Mouse (Mus musculus): ENCODE data around the gene Hist1h3d.
"Not testable (repeated sequence)": the region's sequence is repeated elsewhere in the genome, so short reads cannot be mapped to it uniquely, and the experiment has no call there.

Hist1h3d gene

DNA sequence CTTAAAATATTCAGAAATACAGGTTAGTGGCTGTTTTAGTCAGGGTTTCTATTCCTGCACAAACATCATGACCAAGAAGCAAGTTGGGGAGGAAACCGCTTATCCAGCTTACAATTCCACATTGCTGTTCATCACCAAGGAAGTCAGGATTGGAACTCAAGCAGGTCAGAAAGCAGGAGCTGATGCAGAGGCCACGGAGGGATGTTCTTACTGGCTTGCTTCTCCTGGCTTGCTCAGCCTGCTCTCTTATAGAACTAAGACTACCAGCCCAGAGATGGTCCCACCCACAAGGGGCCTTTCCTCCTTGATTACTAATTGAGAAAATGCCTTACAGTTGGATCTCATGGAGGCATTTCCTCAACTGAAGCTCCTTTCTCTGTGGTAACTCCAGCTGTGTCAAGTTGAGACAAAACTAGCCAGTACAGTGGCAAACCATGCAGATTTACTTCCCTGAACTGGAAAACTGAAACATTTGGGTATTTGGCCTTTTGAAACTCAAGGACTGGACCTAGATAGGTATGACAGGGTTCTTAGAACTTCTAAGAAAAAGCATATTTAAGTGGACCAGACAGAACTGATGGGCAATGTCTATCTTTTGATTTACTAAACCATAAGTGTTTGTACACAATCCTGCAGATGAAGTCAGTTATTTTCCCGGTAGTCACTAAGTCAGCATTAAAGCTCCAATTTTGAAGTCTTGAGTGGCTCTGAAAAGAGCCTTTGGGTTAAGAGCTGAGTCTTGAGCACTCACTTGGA lies 33.2 kb upstream of the Hist1h3d start:
- DNase-seq: not testable (repeated sequence)

DNA sequence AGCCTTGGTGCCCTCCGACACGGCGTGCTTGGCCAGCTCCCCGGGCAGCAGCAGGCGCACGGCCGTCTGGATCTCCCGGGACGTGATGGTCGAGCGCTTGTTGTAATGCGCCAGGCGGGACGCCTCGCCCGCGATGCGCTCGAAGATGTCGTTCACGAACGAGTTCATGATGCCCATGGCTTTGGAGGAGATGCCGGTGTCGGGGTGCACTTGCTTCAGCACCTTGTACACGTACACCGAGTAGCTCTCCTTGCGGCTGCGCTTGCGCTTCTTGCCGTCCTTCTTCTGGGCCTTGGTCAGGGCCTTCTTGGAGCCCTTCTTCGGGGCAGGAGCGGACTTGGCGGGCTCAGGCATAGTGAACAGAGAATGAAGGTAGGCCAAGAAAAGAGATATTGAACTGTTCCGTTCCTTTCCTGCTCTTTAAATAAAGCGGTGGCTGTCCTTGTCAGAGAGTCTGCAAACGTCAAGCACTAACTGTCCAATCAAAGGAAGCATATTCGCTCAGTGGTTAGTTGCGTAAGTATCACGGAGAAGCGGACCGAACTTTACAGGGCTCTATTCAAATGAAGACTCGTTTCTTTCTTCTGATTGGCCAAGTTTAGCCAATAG lies 32.5 kb upstream of the Hist1h3d start, which contains the start of gene Hist1h2bh:
Hist1h2bh (minus strand) TSS at position 394 of the 609 bp plus-strand sequence.
- DNase-seq: peak; percentile 21 to 45

DNA sequence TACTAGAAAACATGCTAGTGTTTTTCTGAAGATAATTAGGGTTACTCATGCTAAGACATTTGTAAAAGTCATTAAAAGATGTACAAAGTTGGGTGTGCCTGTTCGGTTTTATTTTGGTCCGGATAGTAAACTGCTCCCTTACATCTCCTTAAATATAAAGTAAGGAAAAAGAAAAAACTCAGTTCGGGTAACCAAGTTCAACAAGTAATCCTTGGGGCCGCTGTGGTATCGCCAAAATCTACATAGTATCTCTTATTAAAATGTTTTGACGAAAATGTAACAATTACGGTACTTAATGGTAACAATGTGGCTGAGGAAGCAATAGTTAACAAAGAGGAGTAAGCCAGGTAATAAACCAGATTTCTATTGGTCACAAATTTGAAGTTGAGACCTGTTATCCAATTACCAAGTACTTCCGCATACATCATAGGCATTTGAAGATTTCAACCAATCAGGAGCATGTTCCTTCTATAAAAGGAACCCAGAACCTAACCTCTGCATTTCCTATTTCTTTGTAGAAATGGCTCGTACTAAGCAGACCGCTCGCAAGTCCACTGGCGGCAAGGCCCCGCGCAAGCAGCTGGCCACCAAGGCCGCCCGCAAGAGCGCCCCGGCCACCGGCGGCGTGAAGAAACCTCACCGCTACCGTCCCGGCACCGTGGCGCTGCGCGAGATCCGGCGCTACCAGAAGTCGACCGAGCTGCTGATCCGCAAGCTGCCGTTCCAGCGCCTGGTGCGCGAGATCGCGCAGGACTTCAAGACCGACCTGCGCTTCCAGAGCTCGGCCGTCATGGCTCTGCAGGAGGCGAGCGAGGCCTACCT lies 31.4 kb upstream of the Hist1h3d start, which contains the start of gene Hist1h3f:
Hist1h3f (plus strand) TSS at position 88 of the 822 bp plus-strand sequence.
- peak; percentile 54 to 71 for DNase-seq

DNA sequence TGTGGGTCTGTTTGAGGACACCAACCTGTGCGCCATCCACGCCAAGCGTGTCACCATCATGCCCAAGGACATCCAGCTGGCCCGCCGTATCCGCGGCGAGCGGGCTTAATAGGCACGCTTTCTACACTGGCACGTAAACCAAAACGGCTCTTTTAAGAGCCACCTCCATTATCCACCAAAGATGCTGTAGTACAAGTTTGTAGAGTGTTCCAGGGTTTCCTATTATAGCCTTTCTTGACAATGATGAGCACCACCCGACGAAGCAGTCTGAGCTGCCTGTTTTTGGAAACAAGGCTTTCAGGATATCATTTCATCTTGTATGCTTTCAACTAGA lies 30.8 kb upstream of the Hist1h3d start:
- peak in 1 of 2 experiments; percentile 36 for DNase-seq

DNA sequence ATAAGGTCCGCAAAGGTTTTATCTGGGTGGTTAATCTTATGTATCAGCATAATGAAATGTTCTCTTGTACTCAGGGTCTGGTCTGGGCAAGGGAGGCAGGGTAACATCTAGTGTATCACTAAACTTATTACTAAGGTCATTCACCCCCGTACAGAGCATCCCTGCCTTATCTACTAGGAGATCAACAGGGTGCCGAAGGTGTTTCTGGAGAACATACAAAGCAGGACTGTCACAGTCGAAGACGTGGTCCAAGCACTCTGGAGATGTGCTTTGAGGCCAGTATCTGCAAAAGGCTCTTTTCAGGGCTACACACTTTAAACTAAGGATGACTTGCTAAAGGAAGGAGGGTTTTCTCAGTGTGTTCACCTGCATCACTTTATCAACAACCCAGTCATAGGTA lies 28.9 kb upstream of the Hist1h3d start:
- DNase-seq: no peak

DNA sequence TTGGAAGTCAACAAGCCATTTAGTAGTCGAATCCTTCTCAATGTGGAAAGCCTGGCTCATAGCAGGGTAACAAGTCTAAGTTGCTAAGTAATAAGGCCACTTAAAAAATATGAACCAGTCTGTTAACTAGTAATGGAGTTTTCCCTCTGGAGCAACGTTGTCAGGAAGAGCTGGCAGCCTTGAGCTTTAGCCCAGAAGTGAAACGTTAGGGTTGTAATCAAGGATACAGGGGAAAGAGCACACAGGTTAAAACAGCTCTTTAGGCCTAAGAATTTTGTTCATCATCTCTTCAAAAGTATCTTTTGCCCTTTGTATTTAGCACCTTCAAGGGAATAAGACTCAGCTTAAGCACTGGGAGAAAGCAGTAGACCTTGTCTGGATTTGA lies 24.8 kb upstream of the Hist1h3d start:
- DNase-seq: no peak

DNA sequence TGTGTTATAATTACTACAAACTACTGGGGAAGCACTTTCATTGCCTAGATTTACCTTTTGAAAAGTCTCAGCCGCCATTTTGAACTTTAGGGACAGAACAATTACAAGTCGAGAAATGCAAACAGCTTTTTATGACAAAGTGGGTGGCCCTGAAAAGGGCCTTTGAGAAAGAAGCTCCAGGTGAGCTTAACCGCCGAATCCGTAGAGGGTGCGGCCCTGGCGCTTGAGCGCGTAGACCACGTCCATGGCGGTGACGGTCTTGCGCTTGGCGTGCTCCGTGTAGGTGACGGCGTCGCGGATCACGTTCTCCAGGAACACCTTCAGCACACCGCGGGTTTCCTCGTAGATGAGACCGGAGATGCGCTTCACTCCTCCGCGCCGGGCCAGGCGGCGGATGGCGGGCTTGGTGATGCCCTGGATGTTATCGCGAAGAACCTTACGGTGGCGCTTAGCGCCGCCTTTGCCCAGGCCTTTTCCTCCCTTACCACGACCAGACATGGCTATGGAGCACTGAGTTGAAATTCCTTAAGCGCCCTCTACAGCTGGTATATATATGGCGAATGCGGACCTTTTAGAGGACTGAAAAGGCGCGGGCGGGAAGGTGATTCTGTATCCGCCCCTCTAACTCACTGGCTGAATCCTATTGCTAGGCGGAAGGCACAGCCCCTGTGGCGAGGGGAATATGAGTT lies 24.3 kb upstream of the Hist1h3d start, which contains the start of gene Hist1h4f:
Hist1h4f (minus strand) TSS at position 503 of the 689 bp plus-strand sequence.
- peak; percentile 83 to 88 for DNase-seq

DNA sequence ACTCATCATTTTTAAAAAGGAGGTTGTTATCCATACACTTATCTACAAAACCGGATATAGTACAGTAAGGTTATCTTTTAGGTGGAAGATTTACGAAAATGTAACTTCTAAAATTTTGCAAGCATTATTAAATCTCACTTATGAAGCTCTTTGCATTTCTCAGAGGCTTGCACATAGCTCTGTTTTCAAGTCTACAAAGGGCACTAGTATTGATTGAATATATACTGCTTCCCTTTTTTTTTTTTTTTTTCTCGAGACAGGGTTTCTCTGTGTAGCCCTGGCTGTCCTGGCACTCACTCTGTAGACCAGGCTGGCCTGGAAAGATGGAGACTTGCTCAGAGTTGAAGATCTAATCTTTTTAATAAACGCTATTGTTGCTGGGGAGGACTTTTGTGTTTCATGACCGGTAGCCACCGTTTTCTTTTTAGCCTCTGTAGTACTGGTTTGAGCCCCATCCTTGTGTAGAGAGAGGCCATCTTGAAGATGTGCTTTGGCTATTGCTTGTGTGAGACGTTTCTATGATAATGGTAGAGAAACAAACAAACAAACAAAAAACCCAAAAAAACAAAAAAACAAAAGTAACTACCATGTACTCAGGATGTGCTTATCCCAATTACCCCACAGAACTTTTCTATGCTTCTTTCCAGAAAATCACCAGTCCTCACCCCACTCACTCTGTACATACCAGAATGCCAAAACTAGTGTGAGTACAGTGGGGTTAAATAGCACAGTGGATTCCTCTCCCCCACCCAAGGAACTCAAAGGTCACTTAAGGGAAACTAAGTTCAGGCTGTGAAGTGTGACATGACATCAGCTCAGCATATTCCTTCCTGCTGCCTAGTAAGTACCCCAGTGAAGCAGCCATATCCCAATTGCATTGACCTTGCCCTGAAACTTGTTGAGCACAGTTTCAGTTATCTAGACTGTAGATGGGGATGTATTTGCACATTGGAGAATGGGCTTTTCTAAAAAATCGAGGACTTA lies 23.3 kb upstream of the Hist1h3d start:
- no peak for DNase-seq

DNA sequence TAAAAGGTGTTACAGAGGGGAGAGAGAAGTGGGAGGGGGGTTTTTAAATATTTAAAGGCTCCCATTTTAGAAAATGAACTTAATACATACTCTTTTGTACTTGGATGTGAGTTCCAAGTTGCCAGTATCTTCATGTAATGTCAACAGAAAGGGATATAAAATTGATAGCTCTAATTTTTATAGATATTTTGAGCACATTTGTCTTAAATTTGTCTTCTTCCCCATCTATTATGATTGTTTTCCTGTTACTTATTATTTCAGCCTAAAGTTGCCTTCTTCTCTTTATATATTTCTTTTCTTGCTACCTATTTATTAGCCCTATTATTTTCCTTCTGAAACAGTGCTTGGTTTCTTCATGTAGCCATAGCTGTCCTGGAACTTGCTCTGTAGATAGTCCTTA lies 22.6 kb upstream of the Hist1h3d start, which contains the start of gene Hist1h1d:
Hist1h1d (plus strand) TSS at position 301 of the 400 bp plus-strand sequence.
- no peak for DNase-seq

DNA sequence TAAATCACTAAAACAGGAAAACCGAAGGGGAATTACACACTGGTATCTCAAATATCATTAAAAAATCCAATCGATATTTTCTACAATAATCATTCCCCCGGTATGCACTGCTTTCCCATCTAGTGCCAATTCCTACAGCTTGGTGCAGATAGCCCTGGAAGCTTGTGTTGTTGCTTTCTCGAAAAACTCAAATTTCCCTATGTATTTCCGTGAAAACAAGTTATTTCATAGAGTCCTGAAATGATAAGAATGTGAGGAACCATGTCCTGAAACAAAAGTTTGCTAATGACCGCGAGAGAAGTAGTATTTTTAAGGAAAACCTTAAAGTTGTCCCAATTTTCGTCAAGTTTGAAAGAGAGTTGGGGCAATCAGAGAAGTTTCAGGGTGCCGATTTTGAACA lies 21.2 kb upstream of the Hist1h3d start:
- no peak for DNase-seq

DNA sequence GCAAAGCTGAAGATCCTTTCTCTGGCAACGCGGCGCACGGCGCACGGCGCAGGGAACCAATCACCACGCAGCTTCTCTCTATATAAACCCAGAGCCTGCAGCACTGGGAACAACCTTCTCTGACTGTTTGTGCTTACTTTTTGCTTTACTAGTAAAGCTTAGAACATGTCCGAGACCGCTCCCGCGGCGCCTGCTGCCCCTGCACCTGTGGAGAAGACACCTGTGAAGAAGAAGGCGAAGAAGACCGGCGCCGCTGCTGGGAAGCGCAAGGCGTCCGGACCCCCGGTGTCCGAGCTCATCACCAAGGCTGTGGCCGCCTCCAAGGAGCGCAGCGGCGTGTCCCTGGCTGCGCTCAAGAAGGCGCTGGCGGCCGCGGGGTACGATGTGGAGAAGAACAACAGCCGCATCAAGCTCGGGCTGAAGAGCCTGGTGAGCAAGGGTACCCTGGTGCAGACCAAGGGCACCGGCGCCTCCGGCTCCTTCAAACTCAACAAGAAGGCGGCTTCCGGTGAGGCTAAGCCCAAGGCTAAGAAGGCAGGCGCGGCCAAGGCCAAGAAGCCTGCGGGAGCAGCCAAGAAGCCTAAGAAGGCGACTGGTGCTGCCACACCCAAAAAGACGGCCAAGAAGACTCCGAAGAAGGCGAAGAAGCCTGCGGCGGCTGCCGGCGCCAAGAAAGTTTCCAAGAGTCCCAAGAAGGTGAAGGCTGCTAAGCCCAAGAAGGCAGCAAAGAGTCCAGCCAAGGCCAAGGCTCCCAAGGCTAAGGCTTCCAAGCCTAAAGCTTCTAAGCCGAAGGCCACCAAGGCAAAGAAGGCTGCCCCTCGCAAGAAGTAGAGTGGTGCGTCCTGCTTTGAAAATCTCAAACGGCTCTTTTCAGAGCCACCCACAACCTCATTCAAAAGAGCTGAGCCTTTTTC lies 20.4 kb upstream of the Hist1h3d start:
- peak; percentile 73 to 77 for DNase-seq

DNA sequence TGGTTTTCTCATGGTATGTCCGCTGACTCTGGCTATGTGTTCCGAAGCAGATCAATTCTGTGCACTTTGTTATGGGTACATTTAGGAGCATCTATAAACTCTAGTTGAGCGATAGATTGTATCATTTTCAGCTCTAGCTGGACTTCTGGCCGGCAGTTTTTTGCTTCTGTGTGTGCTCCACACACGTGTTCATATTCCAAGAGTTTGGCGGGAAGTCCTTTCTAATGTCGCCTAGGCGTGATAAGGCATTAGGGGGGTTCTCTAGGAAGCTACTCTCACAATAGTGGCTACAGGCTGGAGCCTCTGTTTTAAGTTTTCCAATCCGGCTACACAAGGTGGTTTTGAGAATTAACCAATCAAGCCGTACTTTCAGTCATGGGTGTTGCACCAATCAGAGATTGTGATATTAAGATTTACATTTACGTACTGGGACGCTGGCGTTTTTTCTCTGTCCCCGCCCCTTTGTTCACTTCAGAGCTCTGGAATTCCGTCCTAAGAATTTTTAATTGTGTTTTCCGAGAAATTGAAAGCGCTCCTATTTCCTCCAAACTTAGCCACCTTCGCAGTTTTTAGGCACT lies 19.6 kb upstream of the Hist1h3d start:
- DNase-seq: peak; percentile 43 to 67

DNA sequence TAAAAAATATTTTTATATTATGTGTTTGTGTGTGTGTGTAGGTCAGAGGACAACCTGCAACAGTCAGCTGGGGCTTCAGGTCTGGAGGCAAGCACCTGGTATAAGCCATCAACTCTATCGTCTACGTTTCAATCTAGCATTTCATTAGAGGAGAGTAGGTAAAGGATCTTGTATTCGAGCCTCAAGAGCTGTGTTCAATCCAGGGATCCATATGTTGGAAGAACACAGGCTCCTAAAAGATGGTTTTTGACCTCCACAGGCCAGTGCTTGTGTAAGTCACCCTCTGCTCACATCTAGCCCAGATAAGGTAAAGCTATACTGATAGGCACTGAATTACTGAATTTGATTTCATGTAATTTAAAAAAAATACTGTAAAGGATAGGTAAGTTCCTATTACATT lies 18.7 kb upstream of the Hist1h3d start:
- no peak for DNase-seq

DNA sequence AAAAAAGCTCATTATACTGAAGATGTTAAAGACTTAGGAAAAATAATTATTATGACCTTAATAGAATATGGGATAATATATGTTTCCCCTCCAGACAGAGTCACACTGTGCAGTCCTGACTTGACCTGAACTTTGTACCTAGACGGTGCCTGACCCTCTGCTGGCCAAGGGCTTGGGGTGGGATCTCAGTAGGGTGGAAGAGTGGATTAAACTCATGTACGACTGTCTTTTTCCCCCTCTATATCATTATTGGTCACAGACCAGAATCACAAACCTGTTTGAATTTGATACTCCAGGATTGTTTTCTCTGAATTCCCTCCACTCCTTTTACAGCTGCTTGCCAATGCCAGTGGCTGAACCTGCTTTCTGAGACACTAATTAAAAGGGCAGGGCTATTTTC lies 14.9 kb upstream of the Hist1h3d start:
- not testable (repeated sequence) for DNase-seq

DNA sequence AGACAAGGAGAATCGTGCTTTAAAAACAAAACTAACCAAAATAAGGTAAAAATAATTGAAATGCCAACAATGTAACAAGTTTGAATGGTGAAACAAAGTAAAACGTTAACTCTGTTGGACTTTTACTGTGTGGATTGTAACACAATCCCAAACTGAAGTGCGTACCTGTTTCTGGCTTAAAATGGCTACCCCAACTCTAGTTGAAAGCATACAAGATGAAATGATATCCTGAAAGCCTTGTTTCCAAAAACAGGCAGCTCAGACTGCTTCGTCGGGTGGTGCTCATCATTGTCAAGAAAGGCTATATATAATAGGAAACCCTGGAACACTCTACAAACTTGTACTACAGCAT lies 14.1 kb upstream of the Hist1h3d start:
- DNase-seq: not testable (repeated sequence)

DNA sequence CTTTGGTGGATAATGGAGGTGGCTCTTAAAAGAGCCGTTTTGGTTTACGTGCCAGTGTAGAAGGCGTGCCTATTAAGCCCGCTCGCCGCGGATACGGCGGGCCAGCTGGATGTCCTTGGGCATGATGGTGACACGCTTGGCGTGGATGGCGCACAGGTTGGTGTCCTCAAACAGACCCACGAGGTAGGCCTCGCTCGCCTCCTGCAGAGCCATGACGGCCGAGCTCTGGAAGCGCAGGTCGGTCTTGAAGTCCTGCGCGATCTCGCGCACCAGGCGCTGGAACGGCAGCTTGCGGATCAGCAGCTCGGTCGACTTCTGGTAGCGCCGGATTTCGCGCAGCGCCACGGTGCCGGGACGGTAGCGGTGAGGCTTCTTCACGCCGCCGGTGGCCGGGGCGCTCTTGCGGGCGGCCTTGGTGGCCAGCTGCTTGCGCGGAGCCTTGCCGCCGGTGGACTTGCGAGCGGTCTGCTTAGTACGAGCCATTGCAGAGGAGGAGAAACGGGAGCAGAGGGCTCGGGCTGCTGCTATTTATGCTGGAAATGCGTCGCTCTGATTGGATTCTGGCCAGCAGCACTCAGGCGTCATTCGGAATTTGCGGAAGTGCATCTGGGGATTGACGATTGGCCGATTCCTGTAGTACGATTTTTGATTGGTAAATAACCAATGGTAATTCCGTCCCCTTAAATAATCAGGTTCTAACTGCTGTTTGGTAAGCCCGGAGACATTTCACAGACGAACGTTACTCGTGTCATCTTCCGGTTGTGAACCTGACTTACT lies 13.5 kb upstream of the Hist1h3d start, which contains the start of gene Hist1h3e:
Hist1h3e (minus strand) TSS at position 487 of the 777 bp plus-strand sequence.
- peak; percentile 86 to 89 for DNase-seq

DNA sequence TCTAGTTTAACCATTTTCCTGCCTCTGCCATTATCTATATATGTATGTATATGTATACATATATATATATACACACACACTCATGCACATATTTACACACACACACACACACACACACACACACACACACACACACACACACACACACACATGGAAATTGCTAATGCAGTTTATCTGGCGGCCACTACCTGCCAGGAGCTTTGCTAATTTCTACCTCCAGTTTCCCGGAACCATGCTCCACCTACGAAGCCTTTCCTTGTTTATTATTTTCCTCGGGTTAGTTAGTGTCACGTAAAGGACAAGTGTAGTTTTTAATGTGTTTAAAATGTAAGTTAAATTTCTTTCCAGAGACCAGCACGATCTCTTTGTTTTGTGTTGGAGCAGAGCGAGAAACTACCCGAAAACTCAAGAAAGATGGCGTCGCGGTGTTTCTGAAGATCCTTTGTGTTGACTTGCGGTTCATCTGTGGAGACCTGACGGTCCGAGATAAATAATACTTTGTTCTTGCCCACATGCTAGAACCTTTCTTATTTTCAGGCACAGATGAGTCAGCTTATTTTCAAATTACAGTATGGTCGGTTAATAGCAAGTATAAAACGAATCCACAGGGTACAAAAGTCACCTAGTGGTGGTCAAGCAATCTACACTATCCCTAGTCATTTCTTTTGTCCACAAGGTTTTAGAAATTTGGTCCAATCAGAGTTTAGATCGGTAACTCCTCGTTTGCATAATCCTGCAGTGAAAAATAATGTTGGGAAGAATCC lies 12.7 kb upstream of the Hist1h3d start:
- DNase-seq: peak in 1 of 2 experiments; percentile 43

DNA sequence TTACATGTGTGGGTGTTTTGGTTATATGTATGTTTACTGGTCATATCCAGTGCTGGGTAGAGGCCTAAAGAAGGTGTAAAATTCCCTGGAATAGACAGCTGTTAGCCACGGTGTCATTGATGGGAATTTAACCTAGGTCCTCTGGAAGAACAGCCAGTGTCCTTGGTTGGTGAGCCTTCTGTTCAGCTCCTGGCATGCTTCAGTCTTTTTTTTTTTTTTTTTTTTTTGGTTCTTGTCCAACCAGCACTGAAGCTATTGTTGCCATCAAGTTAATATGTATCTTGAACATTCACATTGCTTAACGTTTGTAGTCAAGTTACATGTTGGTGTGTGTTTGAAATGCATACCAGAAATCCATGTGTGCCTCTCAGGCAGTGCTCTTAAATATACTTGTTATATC lies 11.1 kb upstream of the Hist1h3d start:
- no peak for DNase-seq

Measured in cerebellum, postnatal 36 days (tissue).